Mouse (Mus musculus) megakaryocyte, embryonic 14.5 days (primary cell): ENCODE measurements around the gene Pitpnm3. TPM values are rescaled to one million over a fixed set of nuclear protein-coding genes. Genes with fewer than 3 reads are reported as not detected.

Experiments
- H3K27me3 ChIP-seq: replicated peaks from 2 replicates; pipeline ENCODE3; 2012; ENCODE audit warnings: inconsistent platforms
- H3K36me3 ChIP-seq: replicated peaks from 2 replicates; pipeline ENCODE3; 2012; ENCODE audit warnings: low read length, inconsistent platforms, mixed read lengths
- H3K4me1 ChIP-seq: 2 replicates; pipeline ENCODE4 v1.6.1; 2012; ENCODE audit warnings: inconsistent platforms
- H3K4me3 ChIP-seq: replicated peaks from 2 replicates; pipeline ENCODE3; 2012; ENCODE audit warnings: moderate library complexity, mild to moderate bottlenecking, inconsistent platforms
- H3K9me3 ChIP-seq: 2 replicates; pipeline ENCODE4 v1.6.1; 2012; ENCODE audit warnings: inconsistent platforms
- FLI1 ChIP-seq: IDR thresholded peaks from 2 replicates; pipeline ENCODE4 v1.6.1; 2012; ENCODE audit warnings: low read length, inconsistent platforms, mixed read lengths
- GATA1 ChIP-seq: IDR thresholded peaks from 3 replicates; pipeline ENCODE4 v1.6.1; 2012; ENCODE audit warnings: mixed read lengths, low read length, inconsistent platforms, borderline replicate concordance
- polyA plus RNA-seq: library from polyadenylated mRNA; stranded (reverse); fragments of >175 nt; gene quantifications from 2 replicates; pipeline ENCODE4 v1.2.3, GENCODE M21; 2012; ENCODE audit warnings: low replicate concordance; ENCODE audit not compliant: insufficient read depth

Gene Pitpnm3
- polyA plus RNA-seq, 1 experiment: 0.07 TPM

DNA sequence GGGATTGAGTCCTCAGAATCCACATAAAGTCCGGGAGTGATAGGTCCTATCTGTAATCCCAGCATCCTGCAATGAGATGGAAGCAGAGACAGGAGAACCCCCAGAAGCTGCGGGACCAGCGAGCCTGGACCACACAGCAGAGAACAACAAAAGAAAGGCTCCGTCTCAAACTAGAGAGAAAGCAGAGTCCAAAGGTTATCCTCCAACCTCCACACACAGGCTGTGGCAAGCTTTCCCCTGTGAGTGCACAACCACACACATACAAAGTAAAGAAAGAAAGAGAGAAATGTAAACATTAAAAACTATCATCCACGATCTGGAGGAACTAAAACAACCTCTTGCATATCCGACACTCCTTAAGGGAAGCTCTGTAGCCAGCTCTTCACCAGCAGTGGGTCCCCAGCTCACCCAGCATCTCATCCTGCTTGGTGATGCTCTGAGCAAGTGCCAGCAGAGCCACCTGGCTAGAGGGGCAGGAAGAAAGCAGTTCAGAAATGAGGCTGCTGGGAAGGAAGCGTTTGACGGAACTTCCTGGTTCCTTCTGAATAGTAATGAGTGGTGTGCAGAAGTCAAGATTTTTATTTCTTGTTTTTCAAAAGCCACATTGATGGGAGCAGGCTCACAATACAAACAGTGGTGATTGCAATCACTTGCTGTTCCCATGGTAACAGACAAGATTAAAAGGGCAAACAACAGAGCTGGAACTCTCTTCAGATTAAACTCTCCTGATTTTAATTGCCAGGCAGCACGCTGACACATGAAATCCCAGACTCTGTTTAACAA, 124.4 kb downstream of the Pitpnm3 start:
- TF ChIP-seq GATA1 (no peak), FLI1 (no peak)
- H3K9me3 ChIP-seq: no peaks in the 10 kb centered on the region

GRCm38 (mm10) chr11:72010367-72010766, 125.2 kb downstream of the Pitpnm3 start:
- TF ChIP-seq GATA1 (no peak), FLI1 (no peak)
- no peak overlapping the region for H3K4me3 ChIP-seq
- H3K36me3 ChIP-seq: no peaks in the 10 kb centered on the region
- H3K9me3 ChIP-seq: no peaks in the 10 kb centered on the region
- peaks cover 49% of the 10 kb centered on the region for H3K27me3 ChIP-seq
- H3K4me1 ChIP-seq: peaks cover 3% of the 10 kb centered on the region; the same call in 1 of the 2 replicates

More for the DNA sequence above, 124.4 kb downstream of the Pitpnm3 start:
- Histone ChIP-seq H3K36me3 (no peaks in the 10 kb centered on the region), H3K4me3 (no peak overlapping the region), H3K27me3 (peaks cover 51% of the 10 kb centered on the region), H3K4me1 (peaks cover 3% of the 10 kb centered on the region; the same call in 1 of the 2 replicates)

DNA sequence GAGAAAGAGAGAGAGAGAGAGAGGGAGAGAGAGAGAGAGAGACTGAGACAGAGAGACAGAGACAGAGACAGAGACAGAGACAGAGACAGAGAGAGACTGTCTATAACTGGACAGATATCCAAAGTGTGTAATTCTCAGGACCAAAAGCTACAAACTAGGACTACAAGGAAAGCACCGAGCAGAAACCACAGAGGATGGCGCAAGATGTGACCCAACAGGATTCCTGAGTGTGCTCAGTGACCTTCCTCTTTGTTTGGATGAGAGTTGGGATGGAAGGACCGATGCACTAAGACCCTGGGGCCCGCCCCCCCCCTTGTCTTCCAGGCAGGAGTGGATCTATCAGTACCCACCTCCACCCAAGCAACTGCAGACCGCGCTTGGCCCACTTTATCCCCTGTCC, 130.0 kb downstream of the Pitpnm3 start:
- Histone ChIP-seq H3K4me1 (no peaks in the 10 kb centered on the region; the same call in 1 of the 2 replicates), H3K4me3 (no peak overlapping the region), H3K9me3 (no peaks in the 10 kb centered on the region), H3K27me3 (peaks cover 35% of the 10 kb centered on the region), H3K36me3 (no peaks in the 10 kb centered on the region)
- no peak for TF ChIP-seq FLI1
- TF ChIP-seq GATA1: no peak

GRCm38 (mm10) chr11:72003171-72003570, 132.4 kb downstream of the Pitpnm3 start:
- Histone ChIP-seq H3K4me3 (no peak overlapping the region), H3K36me3 (no peaks in the 10 kb centered on the region), H3K9me3 (no peaks in the 10 kb centered on the region), H3K27me3 (peaks cover 21% of the 10 kb centered on the region), H3K4me1 (peaks cover 7% of the 10 kb centered on the region; the same call in 1 of the 2 replicates)
- TF ChIP-seq GATA1 (no peak), FLI1 (no peak)

GRCm38 (mm10) chr11:72002138-72002853, 133.3 kb downstream of the Pitpnm3 start:
- H3K4me1 ChIP-seq: peaks cover 14% of the 10 kb centered on the region
- H3K36me3 ChIP-seq: no peaks in the 10 kb centered on the region
- peaks cover 17% of the 10 kb centered on the region for H3K27me3 ChIP-seq
- H3K4me3 ChIP-seq: no peak overlapping the region
- H3K9me3 ChIP-seq: no peaks in the 10 kb centered on the region
- no peak for TF ChIP-seq GATA1
- no peak for TF ChIP-seq FLI1

DNA sequence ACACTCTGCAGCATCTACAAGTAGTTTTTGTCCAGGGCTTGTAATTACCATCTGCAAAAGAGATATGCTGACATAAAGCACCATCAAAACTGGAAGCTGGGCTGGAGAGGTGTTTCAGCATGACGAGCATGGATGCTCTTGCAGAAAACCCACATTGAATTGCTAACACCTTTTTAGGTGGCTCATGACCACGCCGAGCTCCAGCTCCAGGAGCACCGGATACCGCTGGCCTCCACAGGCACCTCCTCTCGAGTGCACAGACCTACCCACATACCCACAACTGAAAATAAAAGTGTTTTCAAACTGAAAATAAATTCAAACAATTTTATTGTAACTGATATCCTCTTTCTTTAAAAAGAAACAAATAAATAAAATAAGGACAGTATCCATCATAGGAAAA, 135.4 kb downstream of the Pitpnm3 start:
- Histone ChIP-seq H3K36me3 (no peaks in the 10 kb centered on the region), H3K9me3 (peaks cover 5% of the 10 kb centered on the region), H3K4me3 (no peak overlapping the region), H3K27me3 (peaks cover 19% of the 10 kb centered on the region), H3K4me1 (peaks cover 35% of the 10 kb centered on the region)
- TF ChIP-seq FLI1: no peak

Other genes with a start within 250 kb of the Pitpnm3 start
- gene Aipl1, start 98.3 kb downstream of the Pitpnm3 start, polyA plus RNA-seq: 0.23 TPM in 1 of 2 replicates, not detected in the other
- gene Pimreg, start 93.7 kb downstream of the Pitpnm3 start, polyA plus RNA-seq: 25.8 and 50.2 TPM in 2 replicates
- gene Gm43951, start 71.1 kb upstream of the Pitpnm3 start, polyA plus RNA-seq: not detected in 2 replicates
- gene 4933427D14Rik, start 71.7 kb upstream of the Pitpnm3 start, polyA plus RNA-seq: 0.47 and 1.2 TPM in 2 replicates
- gene Txndc17, start 71.8 kb upstream of the Pitpnm3 start, polyA plus RNA-seq: 8.2 and 31.1 TPM in 2 replicates
- 1.5 TPM in 1 of 2 replicates, not detected in the other for gene Med31, start 79.8 kb upstream of the Pitpnm3 start, polyA plus RNA-seq
- gene Slc13a5, start 131.4 kb upstream of the Pitpnm3 start, polyA plus RNA-seq: 0.50 TPM in 1 of 2 replicates, not detected in the other
- gene Xaf1, start 165.9 kb upstream of the Pitpnm3 start, polyA plus RNA-seq: 0.53 and 5.9 TPM in 2 replicates
- gene Fbxo39, start 178.7 kb upstream of the Pitpnm3 start, polyA plus RNA-seq: not detected in 2 replicates
- not detected in 2 replicates for gene Tekt1, start 226.7 kb upstream of the Pitpnm3 start, polyA plus RNA-seq